Mouse (Mus musculus) heart, adult 2 months (tissue): ENCODE results near the gene Aqp11. TPM values are rescaled to one million over a fixed set of nuclear protein-coding genes. Genes with fewer than 3 reads are reported as not detected.

ENCODE experiments used
- DNase-seq, 2 experiments: peaks; one replicate each; pipeline ENCODE4 v3.0.0; 2021
- H3K27ac ChIP-seq: fragments of 200-600 bp; 2 replicates; pipeline ENCODE4 v1.8.1; 2022
- H3K27me3 ChIP-seq: fragments of 200-500 bp; 2 replicates; pipeline ENCODE4 v1.6.1; 2012; ENCODE audit warnings: mild to moderate bottlenecking, low read length, inconsistent platforms, mixed read lengths; ENCODE audit not compliant: control insufficient read depth, insufficient read depth
- H3K36me3 ChIP-seq: fragments of 200-500 bp; 2 replicates; pipeline ENCODE4 v1.6.1; 2012; ENCODE audit warnings: low read length, inconsistent platforms; ENCODE audit not compliant: control insufficient read depth, insufficient read depth
- H3K4me1 ChIP-seq: fragments of 200-500 bp; 2 replicates; pipeline ENCODE4 v1.6.1; 2011; ENCODE audit warnings: low read length; ENCODE audit not compliant: control insufficient read depth, insufficient read depth
- H3K4me3 ChIP-seq: fragments of 200-600 bp; 2 replicates; pipeline ENCODE4 v1.8.1; 2022
- H3K79me2 ChIP-seq: fragments of 200-500 bp; replicated peaks from 2 replicates; pipeline ENCODE4 v1.6.1; 2012; ENCODE audit warnings: mild to moderate bottlenecking, inconsistent platforms, low read length, moderate library complexity, mixed read lengths; ENCODE audit not compliant: control insufficient read depth, insufficient read depth
- H3K9ac ChIP-seq: fragments of 200-500 bp; 2 replicates; pipeline ENCODE4 v1.6.1; 2012; ENCODE audit warnings: low read depth, mild to moderate bottlenecking, control low read depth, inconsistent platforms, low read length, mixed read lengths
- CTCF ChIP-seq: fragments of 200-600 bp; IDR thresholded peaks from 2 replicates; pipeline ENCODE4 v1.8.1; 2022; ENCODE audit warnings: antibody characterized with exemption, mild to moderate bottlenecking, moderate library complexity
- EP300 ChIP-seq: fragments of 200-500 bp; IDR thresholded peaks from 2 replicates; pipeline ENCODE4 v1.6.1; 2011; ENCODE audit warnings: low read depth, low read length, control low read depth; ENCODE audit not compliant: insufficient read depth
- POLR2A ChIP-seq: fragments of 200-500 bp; IDR thresholded peaks from 2 replicates; pipeline ENCODE4 v1.6.1; 2011; ENCODE audit warnings: mild to moderate bottlenecking, low read depth, low read length, control low read depth; ENCODE audit not compliant: insufficient read depth
- WGBS: fragments of 180-500 bp; shearing (Covaris S2); methylation state at CpG from one replicate; pipeline ENCODE4 v1.1.7; 2018; 5-methylcytosine and 5-hydroxymethylcytosine counted together
- intact Hi-C: fragments of 180-260 bp; cut with DNase I; formaldehyde crosslinking; loops from one replicate; pipeline ENCODE4 v1.15.1; 2025
- polyA plus RNA-seq: library from polyadenylated mRNA; depleted of rRNA; stranded (reverse); fragments of >200 nt; gene quantifications from 2 replicates; pipeline ENCODE4 v1.2.3, GENCODE M21; 2012
- total RNA-seq, 2 experiments: library from RNA; stranded (reverse); gene quantifications; 2 replicates each; pipeline ENCODE4 v1.2.3; 2021

Gene Aqp11
- total and polyA plus RNA-seq, 3 experiments = 0.91 to 3.0 (median 1.6) TPM

DNA sequence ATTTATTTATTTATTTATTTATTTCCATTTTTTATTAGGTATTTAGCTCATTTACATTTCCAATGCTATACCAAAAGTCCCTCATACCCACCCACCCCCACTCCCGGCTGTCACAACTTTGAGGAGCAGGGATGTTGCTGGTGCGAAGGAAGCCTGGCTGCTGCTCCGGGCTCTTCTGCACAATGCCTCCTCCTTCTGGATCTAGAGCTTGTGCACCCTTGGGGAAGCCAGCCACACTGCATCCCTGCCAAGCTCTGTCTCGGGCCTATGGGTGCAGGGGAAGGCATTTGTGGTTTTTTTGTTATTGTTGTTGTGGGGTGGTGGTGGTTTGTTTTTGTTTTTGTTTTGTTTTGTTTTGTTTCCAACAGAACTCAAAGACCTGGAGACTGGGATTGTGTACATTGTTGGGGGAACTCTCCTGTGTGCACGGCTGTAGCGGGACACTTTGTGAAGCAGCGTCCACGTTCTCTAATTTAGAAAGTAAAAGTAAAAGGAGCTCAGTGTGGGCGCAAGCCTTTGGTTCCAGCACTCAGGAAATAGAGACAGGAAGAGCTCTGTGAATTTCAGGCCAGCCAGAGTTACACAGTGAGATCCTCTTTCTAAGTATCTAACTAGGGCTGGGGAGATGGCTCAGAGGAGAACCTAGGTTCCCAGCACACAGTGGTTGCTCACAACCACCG, 10.6 kb upstream of the Aqp11 start:
- intact Hi-C loops = loop anchor here (5.0 kb wide), 3 partner anchors 99 to 354 kb away; no protein-coding TSS in a partner anchor
- Histone ChIP-seq H3K27ac (peak overlapping the region; percentile 87), H3K4me3 (peak overlapping the region; percentile 31), H3K4me1 (peaks cover 6% of the 10 kb centered on the region), H3K27me3 (no peaks in the 10 kb centered on the region), H3K79me2 (no peaks in the 10 kb centered on the region), H3K9ac (peak overlapping the region; percentile 69), H3K36me3 (no peaks in the 10 kb centered on the region)
- TF ChIP-seq POLR2A = no peak; the same call in 1 of the 2 replicates
- TF ChIP-seq CTCF = no peak
- no peak for TF ChIP-seq EP300
- DNase-seq = peak; percentile 52
- WGBS = 31% methylated on average over 10 of the region's 10 CpGs

DNA sequence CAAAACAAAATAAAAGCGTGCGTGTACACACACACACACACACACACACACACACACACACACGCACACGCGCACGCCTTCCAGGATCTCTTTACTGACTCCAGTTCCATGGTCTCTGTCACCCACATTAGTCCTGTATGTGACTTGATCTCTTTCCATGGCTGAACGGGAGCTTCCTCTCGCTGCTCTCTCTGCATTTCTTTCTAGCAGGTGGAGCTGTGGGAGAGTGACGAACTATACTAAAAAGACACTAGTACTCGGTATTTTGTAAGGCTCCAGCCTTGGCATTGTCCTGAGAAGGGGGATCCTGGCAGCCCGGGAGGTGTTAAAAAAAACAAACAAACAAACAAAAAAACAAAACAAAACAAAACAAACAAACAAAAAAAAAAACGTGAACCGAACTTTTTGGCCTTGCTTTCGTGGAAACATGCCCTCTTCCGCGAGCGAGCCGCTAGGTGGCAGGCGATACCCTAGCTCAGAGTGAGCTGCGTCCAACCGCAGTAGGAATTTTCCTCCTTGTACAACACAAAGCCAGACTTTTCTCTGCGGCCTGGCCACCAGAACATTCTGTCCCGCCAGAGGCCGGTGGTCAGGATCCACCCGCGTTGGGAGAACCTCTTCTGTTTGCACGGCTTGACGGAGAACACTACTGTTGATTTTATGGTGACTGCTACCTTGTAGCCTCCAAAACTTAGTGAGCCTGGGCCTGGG, 9.9 kb upstream of the Aqp11 start:
- intact Hi-C loops = loop anchor here (5.0 kb wide), 3 partner anchors 99 to 354 kb away; no protein-coding TSS in a partner anchor
- H3K27me3 ChIP-seq = no peaks in the 10 kb centered on the region
- peak; percentile 97 for TF ChIP-seq CTCF
- peak; percentile 82 for TF ChIP-seq POLR2A
- peak; percentile 90 for TF ChIP-seq EP300
- peak overlapping the region; percentile 60 for H3K9ac ChIP-seq
- H3K4me1 ChIP-seq = peaks cover 6% of the 10 kb centered on the region
- WGBS = 22% methylated on average over 28 of the region's 28 CpGs
- no peaks in the 10 kb centered on the region for H3K36me3 ChIP-seq
- H3K27ac ChIP-seq = peak overlapping the region; percentile 87
- no peaks in the 10 kb centered on the region for H3K79me2 ChIP-seq
- peak; percentile 88 for DNase-seq
- H3K4me3 ChIP-seq = peak overlapping the region; percentile 31

DNA sequence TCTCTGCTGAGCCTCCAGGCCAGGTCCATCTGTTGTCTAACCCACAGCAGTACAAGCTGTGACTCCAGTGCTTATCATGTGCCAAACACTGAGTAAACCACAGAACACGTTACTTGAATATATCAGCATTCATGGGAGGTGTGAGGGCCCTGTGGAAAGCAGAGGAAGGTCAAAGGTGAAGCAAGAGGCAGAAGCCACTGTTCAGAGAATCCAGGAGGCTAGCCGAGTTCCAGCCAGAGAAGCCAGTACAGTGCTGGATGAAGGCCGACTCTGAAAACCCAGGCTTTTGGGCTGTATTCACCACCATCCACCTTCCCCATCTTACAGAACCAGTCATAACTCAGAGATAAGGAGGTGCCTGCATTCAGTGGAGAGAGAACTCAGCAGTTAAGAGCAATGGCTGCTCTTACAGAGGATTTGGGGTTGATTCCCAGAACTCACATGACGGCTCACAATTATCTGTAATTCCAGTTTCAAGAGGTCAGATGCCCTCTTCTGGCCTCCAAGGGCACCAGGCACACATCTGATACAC, 9.2 kb upstream of the Aqp11 start:
- WGBS = 64% methylated on average over 4 of the region's 4 CpGs
- H3K4me1 ChIP-seq = peaks cover 6% of the 10 kb centered on the region
- TF ChIP-seq POLR2A = no peak
- no peak for TF ChIP-seq CTCF
- TF ChIP-seq EP300 = no peak
- intact Hi-C loops = loop anchor here (5.0 kb wide), 3 partner anchors 100 to 355 kb away; no protein-coding TSS in a partner anchor
- DNase-seq = no peak
- no peak overlapping the region for H3K9ac ChIP-seq
- H3K27ac ChIP-seq = no peak overlapping the region
- no peaks in the 10 kb centered on the region for H3K27me3 ChIP-seq
- H3K79me2 ChIP-seq = no peaks in the 10 kb centered on the region
- no peak overlapping the region for H3K4me3 ChIP-seq
- no peaks in the 10 kb centered on the region for H3K36me3 ChIP-seq

DNA sequence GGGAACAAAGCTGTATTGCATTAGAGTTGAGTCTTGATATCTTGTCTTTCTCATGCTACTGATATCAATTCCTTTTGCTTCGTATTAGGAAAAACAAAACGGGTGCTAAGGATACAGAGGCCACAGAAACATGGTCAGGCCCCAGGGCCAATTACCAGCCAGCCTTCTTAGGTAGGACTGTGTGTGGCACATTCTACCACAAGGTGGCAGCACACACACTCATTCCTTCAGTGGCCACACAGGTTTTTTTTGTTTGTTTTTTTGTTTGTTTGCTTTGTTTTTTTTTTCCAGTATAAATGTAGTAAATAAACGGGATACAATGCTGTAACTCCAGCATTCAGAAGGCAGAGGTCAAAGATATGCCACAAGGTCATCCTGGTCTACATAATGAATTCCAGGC, 7.2 kb upstream of the Aqp11 start:
- peaks cover 6% of the 10 kb centered on the region for H3K4me1 ChIP-seq
- 11% methylated on average over 3 of the region's 3 CpGs for WGBS
- H3K36me3 ChIP-seq = no peaks in the 10 kb centered on the region
- DNase-seq = peak; percentile 47 to 63
- H3K79me2 ChIP-seq = no peaks in the 10 kb centered on the region
- H3K27ac ChIP-seq = no peak overlapping the region
- intact Hi-C loops = loop anchor here (1.0 to 5.0 kb wide), 5 partner anchors 102 to 376 kb away; no protein-coding TSS in a partner anchor
- no peaks in the 10 kb centered on the region for H3K27me3 ChIP-seq
- H3K4me3 ChIP-seq = no peak overlapping the region
- TF ChIP-seq CTCF (peak; percentile 98), POLR2A (no peak), EP300 (0 out of 2 replicates have a peak, but pooled peaks have one; percentile 49)
- H3K9ac ChIP-seq = no peak overlapping the region

GRCm38 (mm10) chr7:97741756-97742291, 3.7 kb upstream of the Aqp11 start:
- 44% methylated on average over 1 of the region's 1 CpGs for WGBS
- DNase-seq = no peak
- H3K27me3 ChIP-seq = no peaks in the 10 kb centered on the region
- H3K4me3 ChIP-seq = no peak overlapping the region
- TF ChIP-seq CTCF (no peak), EP300 (no peak), POLR2A (no peak)
- H3K9ac ChIP-seq = no peak overlapping the region
- H3K4me1 ChIP-seq = peaks cover 3% of the 10 kb centered on the region
- no peaks in the 10 kb centered on the region for H3K36me3 ChIP-seq
- intact Hi-C loops = no loop called here
- H3K27ac ChIP-seq = no peak overlapping the region
- H3K79me2 ChIP-seq = no peaks in the 10 kb centered on the region
